Mouse (Mus musculus): Measurements from ENCODE around the gene Ms4a4d. TPM values are rescaled to one million over a fixed set of nuclear protein-coding genes. Genes with fewer than 3 reads are reported as not detected.

The Ms4a4d gene
- 4.3 TPM for polyA plus RNA-seq (2017; shearing (Covaris generic))

GRCm38 (mm10) chr19:11536593-11536992 is at the start of gene Ms4a4d:
Ms4a4d (plus strand) TSS chr19:11536801.

DNA sequence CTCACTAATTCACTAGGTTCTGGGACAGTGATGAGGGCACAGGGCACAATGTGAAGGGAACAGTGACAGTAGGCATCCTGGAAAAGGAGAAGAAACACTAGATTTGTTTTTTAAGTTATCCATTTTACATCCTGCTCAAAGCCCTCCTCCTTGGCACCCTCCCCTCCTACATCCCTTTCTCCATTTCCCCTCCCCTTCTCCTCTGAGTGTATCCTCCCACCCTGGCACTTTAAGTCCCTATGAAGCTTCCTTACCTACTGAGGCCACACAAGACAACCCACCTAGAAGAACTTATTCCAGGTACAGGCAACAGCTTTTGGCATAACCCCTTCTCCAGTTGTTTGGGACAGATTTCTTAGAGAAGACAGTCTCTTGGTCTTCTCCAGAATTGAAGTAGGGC is 20.4 kb upstream of the Ms4a4d start, which contains the start of gene Ms4a6b:
Gene Ms4a6b, plus strand, starts transcription at position 267 of the 400 bp plus-strand sequence.

GRCm38 (mm10) chr19:11604603-11605002 is 68.0 kb downstream of the Ms4a4d start, which contains the start of gene Ms4a6d:
Ms4a6d (minus strand) TSS chr19:11604849.

Other genes starting within 250 kb of the Ms4a4d start
- gene Ms4a14, start 222.3 kb upstream of the Ms4a4d start, polyA plus RNA-seq (2017; shearing (Covaris generic)) = 0.07 TPM
- 0.67 TPM for gene Ms4a7, start 200.7 kb upstream of the Ms4a4d start, polyA plus RNA-seq (2017; shearing (Covaris generic))
- 0.72 TPM for gene Ms4a4a, start 161.3 kb upstream of the Ms4a4d start, polyA plus RNA-seq (2017; shearing (Covaris generic))
- gene Ms4a4c, start 132.0 kb upstream of the Ms4a4d start, polyA plus RNA-seq (2017; shearing (Covaris generic)) = 62.6 TPM
- gene Ms4a4b, start 93.2 kb upstream of the Ms4a4d start, polyA plus RNA-seq (2017; shearing (Covaris generic)) = 3,373 TPM
- gene Ms4a6c, start 67.4 kb upstream of the Ms4a4d start, polyA plus RNA-seq (2017; shearing (Covaris generic)) = 18.7 TPM
- gene Gm8369, start 50.9 kb upstream of the Ms4a4d start, polyA plus RNA-seq (2017; shearing (Covaris generic)) = 313 TPM
- gene Ms4a6b, start 20.3 kb upstream of the Ms4a4d start, polyA plus RNA-seq (2017; shearing (Covaris generic)) = 1,060 TPM
- 10.7 TPM for gene Ms4a6d, start 68.0 kb downstream of the Ms4a4d start, polyA plus RNA-seq (2017; shearing (Covaris generic))
- not detected for gene Ms4a2, start 86.9 kb downstream of the Ms4a4d start, polyA plus RNA-seq (2017; shearing (Covaris generic))
- gene Ms4a3, start 104.0 kb downstream of the Ms4a4d start, polyA plus RNA-seq (2017; shearing (Covaris generic)) = not detected
- not detected for gene Oosp2, start 123.8 kb downstream of the Ms4a4d start, polyA plus RNA-seq (2017; shearing (Covaris generic))
- gene Oosp1, start 154.3 kb downstream of the Ms4a4d start, polyA plus RNA-seq (2017; shearing (Covaris generic)) = not detected
- gene Oosp3, start 160.3 kb downstream of the Ms4a4d start, polyA plus RNA-seq (2017; shearing (Covaris generic)) = not detected
- gene Gif, start 210.8 kb downstream of the Ms4a4d start, polyA plus RNA-seq (2017; shearing (Covaris generic)) = not detected
- 49.4 TPM for gene Mrpl16, start 233.6 kb downstream of the Ms4a4d start, polyA plus RNA-seq (2017; shearing (Covaris generic))